14 mouse cellular contexts compared by ENCODE assay signal in genomic region chr9:49486805-49487656, GRCm38 (mm10). TPM values are rescaled to one million over a fixed set of nuclear protein-coding genes. Genes with fewer than 3 reads are reported as not detected.
DNase-seq lines count a peak whose midpoint lies in the region; ATAC-seq and TF ChIP-seq lines count a peak whose summit lies in the region.
"Had no signal": no experiment of that assay in that cellular context is flagged by ENCODE, and none has a peak within 500 bp of the region (broad histone marks: within the 10 kb centered on the region; RNA-seq: fewer than 3 reads in every experiment).

No protein-coding gene starts in this region.

- H3K36me3 ChIP-seq in kidney, postnatal 0 days (ENCODE audit: insufficient read depth, low read length), result no peaks in the 10 kb centered on the region
- no peaks in the 10 kb centered on the region for H3K36me3 ChIP-seq in midbrain, embryonic 12.5 days
- H3K36me3 ChIP-seq in midbrain, embryonic 14.5 days (ENCODE audit: control insufficient read depth, insufficient read depth, low read length), result no peaks in the 10 kb centered on the region
- H3K36me3 ChIP-seq in myocyte (ENCODE audit: control insufficient read depth, insufficient read depth), result no peaks in the 10 kb centered on the region
- H3K36me3 ChIP-seq: hindbrain, embryonic 15.5 days had no signal

- no peak for DNase-seq in gastrocnemius, adult 2 months
- DNase-seq in gastrocnemius, postnatal 36 days, result no peak
- DNase-seq in kidney, postnatal 0 days (ENCODE audit: low spot score), result no peak
- DNase-seq in kidney, postnatal 36 days, result no peak
- DNase-seq in midbrain, embryonic 14.5 days, result no peak
- DNase-seq in cerebellum, postnatal 4 days (ENCODE audit: low spot score in 2 of 2), result no peak
- DNase-seq: adrenal gland, adult 8-10 months; B cell, adult 2 months; cerebellum, adult 2 months; kidney, adult 9 months had no signal

- no peak overlapping the region for H3K4me3 ChIP-seq in gastrocnemius, adult 2 months
- H3K4me3 ChIP-seq in kidney, postnatal 0 days (replicated peaks; ENCODE audit: low read depth, low read length), result no peak overlapping the region
- no peak overlapping the region for H3K4me3 ChIP-seq in midbrain, embryonic 12.5 days
- H3K4me3 ChIP-seq in midbrain, embryonic 14.5 days (replicated peaks; ENCODE audit: low read depth, low read length), result no peak overlapping the region
- peak overlapping the region; percentile 51 for H3K4me3 ChIP-seq in myocyte

- no peak for TF ChIP-seq POLR2A in myocyte (IDR thresholded peaks at IDR 0.05; ENCODE audit: insufficient read length, low read depth)

- peak overlapping the region; percentile 93; the same call in 1 of the 2 replicates for H3K4me2 ChIP-seq in kidney, postnatal 0 days (ENCODE audit: low read length)
- H3K4me2 ChIP-seq in midbrain, embryonic 12.5 days (replicated peaks), result peak overlapping the region; percentile 81; the same call in 1 of the 2 replicates
- no peak overlapping the region for H3K4me2 ChIP-seq in midbrain, embryonic 14.5 days (ENCODE audit: low read length)
- H3K4me2 ChIP-seq in myocyte (ENCODE audit: low read depth), result peak overlapping the region; percentile 80

- ATAC-seq in kidney, postnatal 0 days (replicated peaks; ENCODE audit: low FRiP score, low read depth), result no peak
- ATAC-seq in midbrain, embryonic 12.5 days (ENCODE audit: low FRiP score, low read depth), result no peak
- ATAC-seq in midbrain, embryonic 14.5 days (ENCODE audit: low FRiP score, low TSS enrichment), result no peak

- H3ac ChIP-seq in myocyte (ENCODE audit: control insufficient read depth, insufficient read length), result no peak overlapping the region

- no peaks in the 10 kb centered on the region for H3K27me3 ChIP-seq in kidney, postnatal 0 days (ENCODE audit: insufficient read depth, low read length)
- H3K27me3 ChIP-seq in midbrain, embryonic 12.5 days, result peaks cover 15% of the 10 kb centered on the region
- no peaks in the 10 kb centered on the region for H3K27me3 ChIP-seq in midbrain, embryonic 14.5 days (ENCODE audit: control insufficient read depth, insufficient read depth, low read length)
- H3K27me3 ChIP-seq in myocyte (ENCODE audit: control insufficient read depth, insufficient read depth, insufficient read length), result no peaks in the 10 kb centered on the region
- H3K27me3 ChIP-seq: hindbrain, embryonic 15.5 days had no signal

- intact Hi-C loops in gastrocnemius, adult 2 months (cut with DNase I), result loop anchor here (1.0 kb wide), 1 partner anchor 406 kb away; the partner anchor contains the start of gene Tmprss5
- intact Hi-C loops in gastrocnemius, postnatal 36 days (cut with DNase I), result no loop called here

- 0 out of 2 replicates have a peak, but pooled peaks cover 4% of the 10 kb centered on the region for H3K4me1 ChIP-seq in kidney, postnatal 0 days (replicated peaks; ENCODE audit: insufficient read depth, low read length)
- H3K4me1 ChIP-seq in midbrain, embryonic 12.5 days, result peaks cover 20% of the 10 kb centered on the region
- H3K4me1 ChIP-seq in midbrain, embryonic 14.5 days (ENCODE audit: control insufficient read depth, insufficient read depth, low read length), result peaks cover 15% of the 10 kb centered on the region

- H3K79me2 ChIP-seq in myocyte (ENCODE audit: control insufficient read depth, insufficient read depth), result no peaks in the 10 kb centered on the region

- TF ChIP-seq CTCF in gastrocnemius, adult 2 months (IDR thresholded peaks at IDR 0.05), result no peak
- TF ChIP-seq CTCF in kidney, postnatal 0 days (IDR thresholded peaks at IDR 0.05; ENCODE audit: low read depth), result no peak

- H3K9ac ChIP-seq in kidney, postnatal 0 days (ENCODE audit: low read depth, low read length), result no peak overlapping the region
- no peak overlapping the region for H3K9ac ChIP-seq in midbrain, embryonic 12.5 days (replicated peaks)
- H3K9ac ChIP-seq in midbrain, embryonic 14.5 days (replicated peaks; ENCODE audit: low read length), result no peak overlapping the region

- H3K27ac ChIP-seq in gastrocnemius, adult 2 months, result peak overlapping the region; percentile 81; the same call in 1 of the 2 replicates
- H3K27ac ChIP-seq in kidney, postnatal 0 days, result no peak overlapping the region
- H3K27ac ChIP-seq in midbrain, embryonic 12.5 days (replicated peaks), result no peak overlapping the region
- no peak overlapping the region for H3K27ac ChIP-seq in midbrain, embryonic 14.5 days (replicated peaks; ENCODE audit: low read depth, low read length)
- H3K27ac ChIP-seq: hindbrain, embryonic 15.5 days had no signal

- no peaks in the 10 kb centered on the region for H3K9me3 ChIP-seq in kidney, postnatal 0 days (replicated peaks; ENCODE audit: low read length)
- no peaks in the 10 kb centered on the region for H3K9me3 ChIP-seq in midbrain, embryonic 12.5 days
- no peaks in the 10 kb centered on the region for H3K9me3 ChIP-seq in midbrain, embryonic 14.5 days (ENCODE audit: control insufficient read depth, low read length)
- H3K9me3 ChIP-seq: hindbrain, embryonic 15.5 days had no signal

- 73% methylated on average over 9 of the region's 9 CpGs for WGBS in kidney, postnatal 0 days
- 70% methylated on average over 9 of the region's 9 CpGs for WGBS in midbrain, embryonic 12.5 days
- 77% methylated on average over 9 of the region's 9 CpGs for WGBS in midbrain, embryonic 14.5 days

TF ChIP-seq in myocyte, 11 proteins besides CTCF, POLR2A, EP300 and RAD21:
- TF ChIP-seq TCF3 (IDR thresholded peaks at IDR 0.05; ENCODE audit: insufficient read length, low read depth) (no peak), REST (IDR thresholded peaks at IDR 0.05; ENCODE audit: insufficient read depth, insufficient read length) (no peak), CEBPB (IDR thresholded peaks at IDR 0.05; ENCODE audit: insufficient read depth, poor library complexity, severe bottlenecking) (no peak), MYOD1 (IDR thresholded peaks at IDR 0.05; ENCODE audit: control insufficient read depth in 1 of 3, insufficient read length in 2 of 3, low read depth in 2 of 3) (no peak), POLR2AphosphoS2 (IDR thresholded peaks at IDR 0.05; ENCODE audit: insufficient read length, low read depth) (no peak), TCF12 (IDR thresholded peaks at IDR 0.05; ENCODE audit: insufficient read depth, poor library complexity, severe bottlenecking) (no peak), MYOG (IDR thresholded peaks at IDR 0.05; ENCODE audit: control insufficient read depth in 1 of 3, insufficient read depth in 1 of 3, insufficient read length in 2 of 3, low read depth in 2 of 3) (no peak), MAX (IDR thresholded peaks at IDR 0.05; ENCODE audit: low read depth) (no peak), SRF (IDR thresholded peaks at IDR 0.05; ENCODE audit: control insufficient read depth, insufficient read length, low read depth) (no peak), USF1 (IDR thresholded peaks at IDR 0.05; ENCODE audit: low read depth) (no peak), E2F4 (IDR thresholded peaks at IDR 0.05; ENCODE audit: insufficient read depth) (no peak)

RNA-seq across cellular contexts. Expression of gene Ttc12, which starts 1.0 kb away (rescaled TPM):
- total RNA-seq in gastrocnemius, adult 2 months (2021), result under 1 TPM; 0.89 to 0.97 TPM
- under 1 TPM; 0.86 to 0.87 TPM for total RNA-seq in gastrocnemius, postnatal 36 days (2021)
- polyA plus RNA-seq in kidney, postnatal 0 days (2015; fragmentation: Nextera tagmentation; extraction: Ambion mirVana), result 2.6 and 3.7 TPM in 2 replicates
- polyA plus RNA-seq in midbrain, embryonic 12.5 days (2016; fragmentation: Nextera tagmentation; extraction: Ambion mirVana), result 2.3 and 2.7 TPM in 2 replicates
- 0.94 and 1.9 TPM in 2 replicates for polyA plus RNA-seq in midbrain, embryonic 14.5 days (2014; fragmentation: Nextera tagmentation; extraction: Ambion mirVana)
- polyA plus RNA-seq in myocyte (2012; fragmentation: generic; extraction: Trizol), result 4.1 TPM
- polyA plus RNA-seq: erythroblast, embryonic 14.5 days had no signal
